Mouse (Mus musculus): ENCODE results near the gene Uvrag.
"Not testable (repeated sequence)": the region's sequence is repeated elsewhere in the genome, so short reads cannot be mapped to it uniquely, and the experiment has no call there.

Gene Uvrag

GRCm38 (mm10) chr7:98984319-98984718 lies 156.6 kb downstream of the Uvrag start:
- in situ Hi-C loops (cut with MboI, MseI), result no loop called here

- in situ Hi-C loops (cut with MboI, MseI), result no loop called here
Observed at GRCm38 (mm10) chr7:98983058-98983457, 157.9 kb downstream of the Uvrag start.

DNA sequence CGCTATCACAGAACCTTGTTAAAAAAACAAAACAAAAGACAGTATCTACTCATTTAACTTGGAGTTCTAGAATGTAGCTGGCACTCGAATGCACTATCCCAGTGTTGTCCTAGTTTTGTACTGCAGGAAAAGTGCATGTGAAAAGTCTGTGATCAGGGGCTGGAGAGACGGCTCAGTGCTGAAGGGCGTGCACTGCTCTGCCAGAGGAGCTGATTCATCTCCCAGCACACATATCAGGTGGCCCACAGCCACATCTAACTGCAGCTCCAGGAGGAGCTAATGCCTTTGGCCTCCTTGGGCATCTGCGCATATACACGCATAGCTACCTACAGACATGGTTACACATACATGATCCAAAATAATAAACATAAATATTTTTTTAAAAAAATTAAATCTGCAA lies 159.5 kb downstream of the Uvrag start:
- in situ Hi-C loops (cut with MboI, MseI), result no loop called here

DNA sequence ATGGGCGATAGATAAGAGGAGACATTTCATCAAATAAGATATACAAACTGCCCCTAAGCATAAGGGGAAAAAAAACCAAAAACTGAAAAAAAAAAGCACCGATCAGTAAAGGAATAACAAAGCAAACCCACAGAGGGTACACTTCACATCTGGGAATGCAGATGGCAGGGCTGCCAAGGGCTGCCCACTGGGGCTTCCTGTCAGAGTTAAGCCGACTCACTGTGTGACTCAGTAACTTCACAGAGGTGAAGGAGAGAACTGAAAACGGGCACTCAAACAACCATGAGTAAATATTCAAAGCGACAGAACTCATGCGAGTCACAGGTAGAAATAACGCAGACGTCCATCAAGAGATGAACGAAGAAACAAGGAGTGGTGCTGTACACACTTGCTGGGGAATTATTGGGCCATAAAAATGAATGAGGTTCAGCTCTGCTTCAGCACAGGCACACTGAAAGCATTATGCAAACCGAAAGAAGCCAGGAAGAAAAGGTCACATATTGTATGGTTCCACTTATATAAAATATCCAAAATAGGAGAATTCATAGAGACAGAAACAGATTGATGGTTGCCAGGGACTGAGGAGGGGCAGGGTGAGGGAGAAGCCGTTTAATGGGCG lies 164.0 kb downstream of the Uvrag start:
- in situ Hi-C loops (cut with MboI, MseI), result no loop called here

GRCm38 (mm10) chr7:98974590-98974989 lies 166.4 kb downstream of the Uvrag start:
- in situ Hi-C loops (cut with MboI, MseI), result no loop called here

GRCm38 (mm10) chr7:98970721-98971120 lies 170.2 kb downstream of the Uvrag start:
- in situ Hi-C loops (cut with MboI, MseI), result no loop called here

- in situ Hi-C loops (cut with MboI, MseI), result no loop called here
Observed at GRCm38 (mm10) chr7:98968741-98969395, 172.1 kb downstream of the Uvrag start.

GRCm38 (mm10) chr7:98968082-98968674 lies 172.8 kb downstream of the Uvrag start:
- in situ Hi-C loops (cut with MboI, MseI), result no loop called here

GRCm38 (mm10) chr7:98967672-98968071 lies 173.3 kb downstream of the Uvrag start:
- in situ Hi-C loops (cut with MboI, MseI), result no loop called here

DNA sequence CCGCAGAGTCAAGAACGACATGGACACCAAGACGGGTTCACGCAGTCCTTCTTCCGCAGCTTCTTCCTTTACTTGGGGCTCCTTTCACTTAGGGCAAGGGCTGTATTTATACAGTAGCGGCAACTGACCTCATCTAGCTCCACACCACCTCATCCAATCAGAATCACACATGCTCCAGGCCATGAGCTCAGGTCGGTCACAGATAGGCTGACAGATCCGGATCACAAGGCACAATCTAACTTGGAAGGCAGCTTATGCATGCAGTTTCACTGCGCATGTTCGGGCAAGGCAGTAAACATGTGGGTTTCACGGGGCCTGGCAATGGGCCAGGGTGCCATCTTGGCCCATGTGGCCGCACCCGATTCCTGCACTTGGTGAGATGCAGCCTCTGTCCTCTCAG lies 177.4 kb downstream of the Uvrag start:
- in situ Hi-C loops (cut with MboI, MseI), result not testable (repeated sequence)

DNA sequence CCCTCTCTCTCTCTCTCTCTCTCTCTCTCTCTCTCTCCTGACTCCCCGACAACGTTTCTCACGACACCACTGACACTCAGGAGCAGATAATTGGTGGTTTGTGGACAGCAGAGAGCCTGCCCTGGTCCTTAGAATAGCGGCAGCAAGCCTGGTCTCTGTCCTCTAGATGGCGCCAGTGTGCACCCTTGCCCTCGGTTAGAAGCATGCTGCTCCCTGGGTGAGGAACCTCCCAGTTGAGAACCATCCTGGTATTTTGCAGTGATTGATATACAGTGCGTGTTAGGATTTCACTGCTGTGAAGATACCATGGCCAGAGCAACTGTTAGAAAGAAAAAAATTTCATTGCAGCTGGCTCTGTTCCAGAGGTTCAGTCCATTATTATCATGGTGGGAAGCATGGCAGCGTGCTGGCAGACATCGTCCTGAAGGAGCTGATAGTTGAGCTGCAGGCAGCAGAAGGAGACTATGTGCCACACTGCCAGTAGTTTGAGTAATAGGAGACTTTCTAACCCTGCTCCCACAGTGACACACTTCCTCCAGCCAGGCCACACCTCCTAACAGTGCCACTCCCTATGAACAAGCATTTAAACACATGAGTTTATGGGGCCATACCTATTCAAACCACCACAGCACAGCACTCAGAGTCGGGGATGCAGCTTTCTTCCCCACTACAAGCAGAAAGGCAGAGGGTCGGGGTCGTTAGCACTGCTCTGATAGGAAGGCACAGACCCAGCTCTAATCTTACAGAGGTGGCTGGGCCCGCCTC lies 178.2 kb downstream of the Uvrag start:
- in situ Hi-C loops (cut with MboI, MseI), result no loop called here

- in situ Hi-C loops (cut with MboI, MseI), result no loop called here
Observed at GRCm38 (mm10) chr7:98962074-98962473, 178.9 kb downstream of the Uvrag start.

- in situ Hi-C loops (cut with MboI, MseI), result no loop called here
Observed at GRCm38 (mm10) chr7:98960274-98960673, 180.7 kb downstream of the Uvrag start.

- in situ Hi-C loops (cut with MboI, MseI), result no loop called here
Observed at GRCm38 (mm10) chr7:98959246-98959645, 181.7 kb downstream of the Uvrag start.

- in situ Hi-C loops (cut with MboI, MseI), result no loop called here
Observed at GRCm38 (mm10) chr7:98958172-98958571, 182.8 kb downstream of the Uvrag start.

- in situ Hi-C loops (cut with MboI, MseI), result no loop called here
Observed at GRCm38 (mm10) chr7:98957111-98957741, 183.7 kb downstream of the Uvrag start.

DNA sequence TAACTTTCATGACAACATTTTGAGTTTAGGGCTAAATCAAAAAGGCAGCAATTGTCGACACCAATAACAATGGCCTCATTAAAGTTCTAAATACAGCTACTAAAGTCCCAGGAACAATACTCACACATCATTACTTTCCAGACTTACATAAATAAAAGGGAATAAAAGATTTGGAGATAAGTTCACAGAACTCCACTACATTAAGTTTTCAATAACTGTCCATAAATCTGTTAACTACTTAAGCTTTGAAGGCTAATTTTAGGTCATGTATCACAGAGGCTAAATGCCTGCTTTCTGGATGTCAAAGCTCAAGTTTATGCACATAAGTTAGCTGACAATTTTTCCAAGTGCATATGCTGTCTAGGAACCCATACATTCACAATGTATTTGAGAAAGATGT lies 184.3 kb downstream of the Uvrag start:
- in situ Hi-C loops (cut with MboI, MseI), result no loop called here

GRCm38 (mm10) chr7:98953649-98954048 lies 187.3 kb downstream of the Uvrag start:
- in situ Hi-C loops (cut with MboI, MseI), result no loop called here

DNA sequence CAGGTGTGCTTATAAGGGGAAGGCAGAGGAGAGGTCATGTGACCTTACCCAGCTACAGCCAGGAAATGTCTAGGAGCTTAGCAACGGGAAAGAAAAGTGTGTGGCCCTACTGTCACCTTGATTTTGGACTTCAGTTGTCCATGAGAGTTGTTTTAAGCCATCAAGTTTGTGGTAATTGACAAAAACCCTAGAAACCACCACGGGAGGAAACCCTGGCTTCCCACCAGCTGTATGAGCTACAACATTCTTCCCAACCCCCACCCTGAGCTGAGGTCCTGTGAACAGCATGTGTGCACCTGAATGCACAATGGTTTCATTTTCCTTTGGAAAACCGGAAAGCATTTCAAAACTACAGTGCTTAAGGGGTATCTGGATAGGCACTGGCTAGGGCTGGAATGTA lies 196.0 kb downstream of the Uvrag start:
- in situ Hi-C loops (cut with MboI, MseI), result no loop called here

DNA sequence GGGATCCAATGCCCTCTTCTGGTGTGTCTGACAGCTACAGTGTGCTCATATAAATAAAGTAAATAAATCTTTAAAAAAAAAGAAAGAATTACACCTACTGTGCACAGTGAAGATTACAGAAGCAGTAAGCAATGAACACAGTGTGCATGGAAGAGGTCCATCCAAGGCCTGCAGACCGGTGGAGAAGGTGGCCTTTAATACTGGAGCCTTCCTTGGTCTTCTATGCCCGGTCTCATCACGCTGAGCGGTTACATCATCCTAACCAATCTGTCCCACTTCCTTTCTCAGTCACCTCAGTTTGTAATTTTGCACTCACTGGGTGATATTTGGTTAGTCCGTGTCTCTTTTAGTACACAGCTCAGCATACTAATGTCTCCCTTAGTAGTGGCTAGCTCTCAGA lies 197.3 kb downstream of the Uvrag start:
- in situ Hi-C loops (cut with MboI, MseI), result no loop called here

DNA sequence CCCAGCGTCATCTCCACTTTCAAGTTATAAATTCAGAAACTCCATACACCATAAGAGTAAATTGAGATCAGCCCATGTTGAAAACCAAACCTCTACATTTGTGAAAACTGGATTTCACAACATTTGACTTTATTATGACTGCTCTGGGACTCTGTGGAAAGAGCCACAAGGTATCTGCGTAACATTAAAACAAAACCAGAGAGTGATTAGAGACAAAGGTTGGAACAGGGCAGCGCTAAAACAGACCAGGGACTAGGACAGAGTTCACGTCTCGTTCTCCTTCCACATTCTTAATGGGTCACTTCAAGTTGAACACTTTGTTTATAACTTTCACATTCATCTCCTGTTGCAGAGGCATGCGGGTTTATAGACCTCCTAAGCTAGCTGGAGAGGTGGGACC lies 198.2 kb downstream of the Uvrag start:
- in situ Hi-C loops (cut with MboI, MseI), result no loop called here

- in situ Hi-C loops (cut with MboI, MseI), result loop anchor here (10.0 kb wide), 1 partner anchor 1404 kb away; no protein-coding TSS in a partner anchor
Observed at GRCm38 (mm10) chr7:98939194-98939593, 201.7 kb downstream of the Uvrag start.

Data from T-helper 2 cell (primary cell).